Mouse (Mus musculus): ENCODE results near the gene Tfpi2. TPM values are rescaled to one million over a fixed set of nuclear protein-coding genes. Genes with fewer than 3 reads are reported as not detected.

Tfpi2 gene
- polyA plus RNA-seq, 1 experiment from 2014 or later: 0.42 TPM

- Histone ChIP-seq H3K27ac (replicated peaks) (no peak within 1 kb of the TSS), H3K9ac (replicated peaks) (no peak within 1 kb of the TSS), H3K36me3 (no peaks in the 10 kb centered on the region), H3K4me2 (no peak within 1 kb of the TSS), H3K4me1 (no peaks in the 10 kb centered on the region), H3K9me3 (replicated peaks) (no peaks in the 10 kb centered on the region), H3K27me3 (replicated peaks) (no peaks in the 10 kb centered on the region), H3K4me3 (replicated peaks) (no peak within 1 kb of the TSS)
- 92% methylated on average over 6 of the region's 6 CpGs for whole genome bisulfite sequencing
- ATAC-seq (ENCODE audit: low FRiP score): no peak
Observed at GRCm38 (mm10) chr6:3993492-3993891, 4.8 kb upstream of the Tfpi2 start, which contains the start of gene Gngt1. TSS of gene Gngt1 (plus strand) at chr6:3993792.

- no peak overlapping the region for H3K4me2 ChIP-seq
- no peaks in the 10 kb centered on the region for H3K9me3 ChIP-seq (replicated peaks)
- no peak overlapping the region for H3K9ac ChIP-seq (replicated peaks)
- H3K4me1 ChIP-seq: no peaks in the 10 kb centered on the region
- H3K27me3 ChIP-seq (replicated peaks): no peaks in the 10 kb centered on the region
- WGBS: 89% methylated on average over 5 of the region's 5 CpGs
- no peak for ATAC-seq (ENCODE audit: low FRiP score)
- no peaks in the 10 kb centered on the region for H3K36me3 ChIP-seq
- no peak overlapping the region for H3K27ac ChIP-seq (replicated peaks)
- no peak overlapping the region for H3K4me3 ChIP-seq (replicated peaks)
Observed at GRCm38 (mm10) chr6:3982661-3983284, 5.9 kb downstream of the Tfpi2 start.

GRCm38 (mm10) chr6:3973679-3974078, 15.0 kb downstream of the Tfpi2 start:
- Histone ChIP-seq H3K27me3 (replicated peaks) (no peaks in the 10 kb centered on the region), H3K4me1 (no peaks in the 10 kb centered on the region), H3K36me3 (no peaks in the 10 kb centered on the region), H3K4me3 (replicated peaks) (no peak overlapping the region), H3K27ac (replicated peaks) (no peak overlapping the region), H3K9ac (replicated peaks) (no peak overlapping the region), H3K9me3 (replicated peaks) (no peaks in the 10 kb centered on the region), H3K4me2 (no peak overlapping the region)
- 93% methylated on average over 1 of the region's 1 CpGs for WGBS
- no peak for ATAC-seq (ENCODE audit: low FRiP score)

GRCm38 (mm10) chr6:3967676-3968626, 20.8 kb downstream of the Tfpi2 start:
- Histone ChIP-seq H3K4me3 (replicated peaks) (no peak overlapping the region; the same call in 1 of the 2 replicates), H3K4me1 (no peaks in the 10 kb centered on the region), H3K4me2 (peak overlapping the region; percentile 40), H3K36me3 (no peaks in the 10 kb centered on the region), H3K27me3 (replicated peaks) (no peaks in the 10 kb centered on the region), H3K27ac (replicated peaks) (no peak overlapping the region), H3K9me3 (replicated peaks) (no peaks in the 10 kb centered on the region), H3K9ac (replicated peaks) (no peak overlapping the region)
- WGBS: 30% methylated on average over 31 of the region's 31 CpGs
- ATAC-seq (ENCODE audit: low FRiP score): no peak

GRCm38 (mm10) chr6:3954969-3955368, 33.8 kb downstream of the Tfpi2 start:
- Histone ChIP-seq H3K4me2 (no peak overlapping the region), H3K4me1 (no peaks in the 10 kb centered on the region), H3K27me3 (replicated peaks) (no peaks in the 10 kb centered on the region), H3K9ac (replicated peaks) (no peak overlapping the region), H3K27ac (replicated peaks) (no peak overlapping the region), H3K4me3 (replicated peaks) (no peak overlapping the region), H3K36me3 (no peaks in the 10 kb centered on the region), H3K9me3 (replicated peaks) (no peaks in the 10 kb centered on the region)
- ATAC-seq (ENCODE audit: low FRiP score): no peak
- WGBS: 60% methylated on average over 4 of the region's 4 CpGs

- Histone ChIP-seq H3K27me3 (replicated peaks) (no peaks in the 10 kb centered on the region), H3K4me1 (no peaks in the 10 kb centered on the region), H3K9ac (replicated peaks) (no peak overlapping the region), H3K36me3 (no peaks in the 10 kb centered on the region), H3K4me2 (no peak overlapping the region), H3K27ac (replicated peaks) (no peak overlapping the region), H3K4me3 (replicated peaks) (no peak overlapping the region), H3K9me3 (replicated peaks) (no peaks in the 10 kb centered on the region)
- ATAC-seq (ENCODE audit: low FRiP score): no peak
- 81% methylated on average over 1 of the region's 1 CpGs for WGBS
Observed at GRCm38 (mm10) chr6:3936140-3936714, 52.5 kb downstream of the Tfpi2 start.

- Histone ChIP-seq H3K9ac (replicated peaks) (no peak overlapping the region), H3K4me2 (no peak overlapping the region), H3K9me3 (replicated peaks) (no peaks in the 10 kb centered on the region), H3K4me3 (replicated peaks) (no peak overlapping the region), H3K27me3 (replicated peaks) (no peaks in the 10 kb centered on the region), H3K27ac (replicated peaks) (no peak overlapping the region), H3K4me1 (no peaks in the 10 kb centered on the region), H3K36me3 (no peaks in the 10 kb centered on the region)
- WGBS: 64% methylated on average over 2 of the region's 2 CpGs
- ATAC-seq (ENCODE audit: low FRiP score): no peak
Observed at GRCm38 (mm10) chr6:3935606-3936005, 53.1 kb downstream of the Tfpi2 start.

GRCm38 (mm10) chr6:3935048-3935447, 53.7 kb downstream of the Tfpi2 start:
- Histone ChIP-seq H3K4me2 (no peak overlapping the region), H3K36me3 (no peaks in the 10 kb centered on the region), H3K4me3 (replicated peaks) (no peak overlapping the region), H3K9me3 (replicated peaks) (no peaks in the 10 kb centered on the region), H3K27ac (replicated peaks) (no peak overlapping the region), H3K27me3 (replicated peaks) (no peaks in the 10 kb centered on the region), H3K4me1 (no peaks in the 10 kb centered on the region), H3K9ac (replicated peaks) (no peak overlapping the region)
- no peak for ATAC-seq (ENCODE audit: low FRiP score)
- 84% methylated on average over 2 of the region's 2 CpGs for WGBS

- Histone ChIP-seq H3K27ac (replicated peaks) (no peak overlapping the region), H3K4me2 (no peak overlapping the region), H3K9ac (replicated peaks) (no peak overlapping the region), H3K4me3 (replicated peaks) (no peak overlapping the region), H3K36me3 (no peaks in the 10 kb centered on the region), H3K4me1 (no peaks in the 10 kb centered on the region), H3K9me3 (replicated peaks) (no peaks in the 10 kb centered on the region), H3K27me3 (replicated peaks) (no peaks in the 10 kb centered on the region)
- ATAC-seq (ENCODE audit: low FRiP score): no peak
- 76% methylated on average over 4 of the region's 4 CpGs for WGBS
Observed at GRCm38 (mm10) chr6:3926140-3926539, 62.6 kb downstream of the Tfpi2 start.

GRCm38 (mm10) chr6:3922870-3923269, 65.8 kb downstream of the Tfpi2 start:
- Histone ChIP-seq H3K4me1 (no peaks in the 10 kb centered on the region), H3K27me3 (replicated peaks) (no peaks in the 10 kb centered on the region), H3K4me3 (replicated peaks) (no peak overlapping the region), H3K36me3 (no peaks in the 10 kb centered on the region), H3K9ac (replicated peaks) (no peak overlapping the region), H3K9me3 (replicated peaks) (no peaks in the 10 kb centered on the region), H3K4me2 (no peak overlapping the region), H3K27ac (replicated peaks) (no peak overlapping the region)
- 70% methylated on average over 4 of the region's 4 CpGs for WGBS
- ATAC-seq (ENCODE audit: low FRiP score): no peak

GRCm38 (mm10) chr6:3916015-3916414, 72.7 kb downstream of the Tfpi2 start:
- no peaks in the 10 kb centered on the region for H3K27me3 ChIP-seq (replicated peaks)
- no peak overlapping the region for H3K4me3 ChIP-seq (replicated peaks)
- H3K36me3 ChIP-seq: no peaks in the 10 kb centered on the region
- no peak overlapping the region for H3K27ac ChIP-seq (replicated peaks)
- no peak overlapping the region for H3K9ac ChIP-seq (replicated peaks)
- 77% methylated on average over 7 of the region's 7 CpGs for WGBS
- no peak for ATAC-seq (ENCODE audit: low FRiP score)
- H3K4me1 ChIP-seq: no peaks in the 10 kb centered on the region
- no peaks in the 10 kb centered on the region for H3K9me3 ChIP-seq (replicated peaks)
- H3K4me2 ChIP-seq: no peak overlapping the region

Measured in neural tube, embryonic 15.5 days (tissue).